Mouse (Mus musculus) testis, postnatal 10 days (tissue): ENCODE measurements at regions not wholly inside any gene's neighbourhood (a gene's known extent, or its start where the extent isn't known, plus 50 kb on each side); places are given as distances from the start of the nearest gene placed in this dataset.
"Not testable (repeated sequence)": the region's sequence is repeated elsewhere in the genome, so short reads cannot be mapped to it uniquely, and the experiment has no call there.

ENCODE experiments used
- DNase-seq: peaks from one replicate; pipeline ENCODE4 v3.0.0; 2021; ENCODE audit warnings: low spot score

DNA sequence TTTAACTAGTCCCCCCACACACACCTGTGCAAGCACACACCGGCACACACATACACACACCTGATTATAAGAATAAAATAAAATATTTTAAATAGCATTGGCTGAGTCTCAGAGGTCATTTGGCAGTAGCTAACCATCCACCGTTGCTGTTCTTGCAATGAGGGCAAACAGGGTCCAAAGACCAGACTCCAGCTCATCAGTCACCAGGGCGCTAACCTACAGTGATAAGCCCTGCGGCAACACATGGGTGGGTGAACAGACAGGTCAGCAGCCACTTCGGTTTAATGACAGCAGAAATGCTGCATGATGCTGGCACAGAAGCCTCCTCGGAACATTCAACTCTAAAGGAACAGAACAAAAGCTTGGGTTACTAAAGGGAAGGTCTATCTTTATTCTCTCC lies 54.9 kb downstream of the Tas2r134 start:
- DNase-seq: no peak

DNA sequence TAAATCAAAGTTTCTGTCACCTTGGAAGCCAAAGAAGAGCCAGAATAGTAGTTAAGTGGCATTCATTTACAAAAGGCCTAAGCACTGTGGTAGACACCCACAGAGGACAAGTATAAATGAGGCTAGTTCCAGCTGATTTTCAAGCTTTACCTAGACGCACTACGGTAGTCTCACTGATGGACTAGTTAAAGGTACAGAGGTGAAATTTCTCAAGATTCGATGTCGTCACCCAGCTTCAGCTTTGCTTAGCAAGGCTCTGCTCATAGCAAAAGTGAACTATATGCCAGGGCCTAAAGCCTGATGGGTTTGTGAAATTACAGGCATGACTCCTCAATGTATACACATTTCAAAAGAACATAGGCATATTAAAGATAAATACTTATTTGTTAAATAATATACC lies 55.4 kb downstream of the Tas2r134 start:
- no peak for DNase-seq

DNA sequence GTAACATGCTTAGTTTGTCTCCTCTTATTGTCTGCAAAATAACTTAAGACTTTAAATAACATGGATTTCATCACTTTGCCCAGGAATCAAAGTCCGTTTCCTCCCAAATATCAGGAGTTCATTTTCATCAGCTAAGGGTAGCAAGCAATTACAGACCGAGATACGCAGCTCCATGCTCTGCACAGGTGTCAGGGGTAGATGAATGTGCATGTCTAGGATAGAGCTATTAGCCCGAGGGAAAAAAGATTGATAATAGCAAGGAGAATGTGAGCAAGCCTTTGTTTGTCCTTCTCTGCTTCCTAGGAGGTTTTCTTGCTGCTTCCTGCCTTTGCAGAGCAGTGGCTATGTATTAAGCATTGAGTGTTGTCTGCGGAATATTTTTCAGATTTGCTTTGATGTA lies 77.8 kb downstream of the Tas2r134 start:
- no peak for DNase-seq

DNA sequence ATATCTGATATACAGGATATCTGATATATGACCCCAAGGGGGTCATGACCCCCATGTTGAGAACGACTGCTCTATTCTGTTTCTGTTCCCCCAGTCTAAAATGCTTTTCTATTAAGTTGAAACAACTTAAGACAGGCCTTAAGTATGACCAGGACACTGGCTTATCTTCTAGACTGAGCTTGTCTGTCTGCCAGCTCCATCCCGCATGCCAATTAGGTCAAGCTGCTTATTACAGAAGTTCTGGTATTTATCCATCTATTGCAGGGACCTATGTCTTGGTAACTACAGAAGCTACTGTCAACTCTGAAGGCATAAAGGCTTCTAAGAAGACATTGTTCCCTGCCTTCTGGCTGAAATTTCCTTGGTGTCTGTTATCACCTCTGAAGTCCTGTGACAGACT lies 81.4 kb downstream of the Tas2r134 start:
- no peak for DNase-seq

DNA sequence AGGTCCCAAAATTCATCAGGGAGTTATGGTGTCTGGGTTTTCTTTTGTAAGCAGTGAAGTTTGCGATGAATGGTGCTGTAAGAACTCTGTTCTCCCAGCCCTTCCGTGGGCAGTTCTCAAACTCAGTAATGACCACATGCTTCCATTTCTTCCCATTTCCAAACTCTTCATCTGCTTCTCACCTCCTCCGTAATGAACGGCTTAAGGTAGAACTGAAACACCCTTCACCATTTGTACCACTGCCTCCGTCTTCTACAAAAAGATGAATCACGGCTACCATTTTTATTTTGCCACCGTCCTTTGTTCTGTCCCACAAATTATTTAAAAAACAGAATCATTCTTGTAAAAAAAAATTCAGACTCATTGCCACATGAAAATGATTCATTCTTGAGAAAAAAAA lies 85.3 kb downstream of the Tas2r134 start:
- no peak for DNase-seq

DNA sequence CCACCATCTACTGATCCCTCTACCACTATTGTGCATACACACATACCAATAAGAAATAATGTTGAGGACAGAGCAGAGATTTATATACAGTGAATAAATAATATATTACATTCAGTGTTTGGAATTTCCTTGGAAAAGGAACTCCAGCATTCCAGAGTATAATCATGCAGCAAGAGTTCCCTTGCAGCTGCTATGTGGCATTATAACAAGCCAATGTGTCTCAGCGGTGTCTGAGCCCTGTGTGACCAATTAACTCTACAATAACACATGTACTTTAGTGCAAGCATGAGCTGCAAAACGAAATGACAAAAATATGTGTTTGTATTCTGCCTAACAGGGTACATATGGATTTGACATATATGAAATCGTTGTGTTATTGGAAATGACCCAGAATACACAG lies 103.5 kb downstream of the Tas2r134 start:
- no peak for DNase-seq

DNA sequence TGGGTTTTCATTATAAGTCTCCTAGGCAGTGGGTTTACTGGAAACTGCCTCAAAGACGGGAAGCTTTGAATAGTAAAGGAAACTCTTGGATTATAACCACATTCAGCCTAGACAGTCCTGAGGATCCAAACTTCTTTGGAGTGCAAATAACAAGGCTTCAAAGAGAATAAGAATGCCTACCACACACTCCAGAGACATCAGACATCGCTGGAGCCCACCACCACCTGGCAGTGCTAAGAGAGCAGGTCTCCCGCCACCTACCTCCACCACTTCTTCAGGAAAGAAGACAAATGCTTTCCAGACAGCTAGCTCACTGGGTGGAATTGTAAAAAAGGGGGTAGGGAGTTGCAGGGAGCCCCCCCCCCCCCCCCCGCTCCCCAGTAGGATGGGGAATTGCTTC lies 104.4 kb downstream of the Tas2r134 start:
- DNase-seq: no peak

DNA sequence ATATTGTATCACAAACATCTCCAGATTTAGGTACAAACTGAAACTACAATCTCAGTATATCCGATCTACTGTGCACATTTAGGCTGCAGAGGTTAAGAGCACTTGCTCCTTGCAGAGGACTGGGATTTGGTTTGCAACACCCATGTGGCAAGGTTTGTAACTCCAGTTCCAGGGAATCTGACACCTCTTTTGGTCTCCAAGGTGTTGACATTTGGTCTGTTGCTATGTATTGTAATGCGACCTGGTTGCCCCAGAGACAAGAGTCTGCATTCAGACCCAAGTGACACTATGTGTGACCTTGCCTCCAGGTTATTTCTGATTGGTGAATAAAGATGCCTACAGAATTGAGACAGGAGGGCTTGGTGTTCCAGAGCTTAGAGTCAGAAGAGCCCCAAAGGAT lies 105.0 kb downstream of the Tas2r134 start:
- DNase-seq: no peak

DNA sequence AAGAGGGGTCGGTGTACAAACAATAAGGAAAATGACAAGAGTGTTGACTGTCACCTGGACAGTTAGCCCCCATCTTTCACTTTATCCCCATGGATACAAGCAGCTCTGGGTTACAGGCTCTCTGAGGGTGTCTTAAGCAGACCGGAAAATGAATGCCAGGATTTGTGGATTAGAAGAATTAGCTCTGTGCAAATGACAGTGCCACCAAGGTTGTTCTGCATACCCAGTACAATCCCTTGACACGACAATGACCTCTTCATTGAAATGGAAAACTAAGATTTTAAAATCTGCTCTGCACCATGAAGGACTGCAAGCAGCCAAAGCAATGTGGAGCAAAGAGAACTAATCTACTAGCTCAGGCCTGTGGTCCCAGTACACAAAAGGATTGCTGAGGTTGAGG lies 105.9 kb downstream of the Tas2r134 start:
- DNase-seq: no peak

DNA sequence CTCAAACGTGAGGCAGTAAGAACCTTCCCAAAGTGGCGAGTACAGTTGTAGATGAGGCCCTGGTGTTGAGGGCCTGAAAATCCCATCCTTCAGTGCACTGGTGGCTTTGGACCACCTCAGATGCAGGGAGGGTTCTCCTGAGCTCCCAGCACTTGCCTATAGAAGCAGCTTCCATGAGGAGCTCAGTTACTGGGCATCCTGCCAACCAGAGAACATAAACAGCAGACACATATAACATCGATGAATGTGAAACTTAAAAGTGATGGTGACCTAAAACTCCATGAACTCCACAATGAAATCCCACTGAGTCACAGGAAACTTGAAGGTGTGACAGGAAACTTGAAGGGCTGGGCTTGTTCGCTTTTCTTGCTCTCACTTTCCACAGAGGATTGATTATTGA lies 109.1 kb downstream of the Tas2r134 start:
- DNase-seq: no peak

DNA sequence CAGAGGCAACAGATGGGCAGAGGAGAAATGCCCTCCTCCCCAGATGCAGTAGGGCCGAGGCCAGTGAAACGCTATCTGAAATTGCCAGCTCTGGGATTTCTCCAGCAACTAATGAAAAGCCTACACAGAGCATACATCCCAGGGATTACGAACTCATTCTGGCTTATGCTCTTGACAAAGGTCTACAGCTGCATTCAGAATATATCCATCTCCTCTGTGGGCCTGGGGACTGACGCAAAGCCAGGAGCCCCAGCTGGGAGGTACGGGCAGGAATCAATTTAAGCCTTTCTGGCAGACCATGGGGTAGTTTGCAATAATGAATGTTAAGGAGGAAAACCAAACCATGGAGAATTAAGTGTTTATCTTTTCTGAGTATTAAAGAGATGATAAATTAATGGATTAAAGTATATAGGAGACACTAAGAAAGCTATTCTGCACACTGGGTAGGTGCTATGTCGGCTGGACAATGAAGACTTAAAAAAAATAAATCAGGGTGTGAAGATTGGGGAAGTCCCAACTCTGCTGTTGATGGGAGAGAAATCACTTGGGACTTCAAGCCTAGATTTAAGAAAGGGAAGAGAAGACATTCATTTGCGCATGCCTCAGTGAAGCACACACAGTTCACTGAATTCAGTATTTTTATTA lies 120.5 kb downstream of the Tas2r134 start:
- no peak for DNase-seq

DNA sequence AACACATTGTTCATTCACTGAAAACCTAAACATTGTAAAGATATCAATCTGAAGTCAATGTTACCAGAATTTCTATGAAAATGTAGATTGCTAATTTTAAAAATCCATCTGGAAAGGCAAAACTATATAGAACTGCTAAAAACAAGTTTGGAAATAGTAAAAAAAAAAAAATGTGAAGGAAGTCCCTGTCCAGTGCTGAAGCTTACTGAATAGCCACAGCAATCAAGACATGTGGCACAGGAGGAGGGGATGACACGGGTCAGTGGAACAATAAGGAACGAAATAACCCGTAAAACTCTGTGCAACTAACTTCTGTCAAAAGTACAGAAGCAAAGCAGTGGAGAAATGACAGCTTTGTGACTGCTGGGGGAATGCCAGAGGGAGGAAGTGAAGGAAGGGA lies 121.9 kb downstream of the Tas2r134 start:
- no peak for DNase-seq

DNA sequence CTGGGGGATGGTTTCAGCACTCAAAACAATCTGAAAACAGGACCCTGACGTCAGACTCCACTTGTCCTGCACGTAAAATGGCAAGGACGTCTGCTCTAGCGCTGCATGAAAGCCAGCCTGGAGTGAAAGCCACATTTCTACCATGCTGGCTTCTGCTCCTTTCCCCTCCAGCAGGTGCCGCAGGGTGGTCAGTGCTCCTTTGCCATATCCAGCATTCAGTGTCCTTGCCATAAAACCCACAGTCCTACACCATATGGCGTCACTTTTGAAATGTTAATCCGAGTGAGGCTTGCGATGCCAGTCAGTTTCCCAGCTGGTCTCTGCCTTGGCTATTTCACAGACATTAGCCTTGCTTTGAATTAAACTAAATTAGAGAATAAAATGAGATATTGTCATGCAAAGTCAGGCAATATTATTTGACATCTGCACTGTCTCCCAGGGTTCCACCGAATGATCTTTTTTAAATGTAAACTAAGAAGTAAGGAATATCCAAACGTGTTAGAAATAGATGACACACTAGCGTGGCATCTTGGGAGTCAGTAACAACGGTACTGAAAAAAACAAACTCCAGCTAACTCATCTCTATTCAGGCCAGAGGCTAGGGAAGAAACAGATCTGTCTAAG lies 125.7 kb downstream of the Tas2r134 start:
- DNase-seq: no peak

DNA sequence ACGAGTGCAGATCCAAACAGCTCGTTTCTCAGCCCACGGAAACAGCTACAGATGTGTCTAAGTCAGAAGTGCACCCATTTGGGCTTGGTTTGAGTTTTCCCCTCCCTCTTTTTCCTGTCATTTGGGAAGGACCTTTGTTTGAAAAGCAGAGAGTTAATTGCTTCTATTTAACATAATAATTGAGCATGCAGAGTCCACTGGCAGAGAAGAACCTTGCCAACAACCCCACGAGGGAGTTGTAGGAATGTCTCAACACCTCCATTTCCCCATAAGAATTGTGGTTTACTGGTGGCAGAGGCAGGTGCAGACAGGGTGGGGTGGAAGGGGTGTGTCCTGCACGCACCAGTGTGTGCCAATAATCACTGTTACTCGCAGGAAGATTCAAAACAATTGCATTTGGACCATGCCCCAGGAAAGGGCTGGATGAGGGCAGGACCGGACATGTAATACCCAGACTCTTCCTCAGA lies 126.3 kb downstream of the Tas2r134 start:
- no peak for DNase-seq

DNA sequence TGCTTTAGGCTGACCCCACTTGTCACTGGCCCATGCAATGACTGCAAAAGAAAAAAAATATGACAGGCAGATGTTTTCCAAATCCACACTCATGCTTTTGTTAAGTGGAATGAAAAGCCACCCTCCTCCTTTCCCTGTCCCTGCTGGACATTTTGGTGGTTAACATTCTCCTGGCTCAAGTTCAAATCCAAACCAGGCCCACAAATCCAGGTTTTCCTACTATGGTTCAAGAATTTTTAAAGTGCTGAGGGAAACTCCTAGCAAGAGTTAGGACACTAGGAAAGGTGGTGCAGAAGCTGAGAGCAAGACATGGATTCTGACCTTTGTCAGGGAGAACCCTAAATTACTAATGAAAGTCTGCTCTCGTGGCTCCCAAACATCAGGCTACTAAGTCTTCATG lies 130.1 kb downstream of the Tas2r134 start:
- DNase-seq: no peak

DNA sequence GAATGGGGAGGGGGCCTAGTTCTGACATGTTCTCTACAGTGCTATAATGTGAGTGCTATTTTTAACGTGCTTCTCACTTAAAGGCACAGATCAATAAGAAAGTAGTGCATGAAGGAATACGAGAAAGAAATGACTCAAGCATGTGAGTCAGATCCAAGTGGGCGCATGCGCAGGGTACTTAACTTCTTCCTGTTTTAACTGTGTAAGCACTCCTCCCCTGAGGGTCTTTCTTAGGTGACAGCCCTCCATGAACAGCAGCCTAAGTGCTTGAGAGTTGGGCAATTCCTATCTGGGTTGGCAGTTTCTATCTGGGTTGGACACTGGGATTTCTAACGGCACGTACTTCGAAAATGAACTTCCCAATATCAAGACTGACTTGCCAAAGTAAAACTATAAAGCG lies 130.8 kb downstream of the Tas2r134 start:
- DNase-seq: no peak

DNA sequence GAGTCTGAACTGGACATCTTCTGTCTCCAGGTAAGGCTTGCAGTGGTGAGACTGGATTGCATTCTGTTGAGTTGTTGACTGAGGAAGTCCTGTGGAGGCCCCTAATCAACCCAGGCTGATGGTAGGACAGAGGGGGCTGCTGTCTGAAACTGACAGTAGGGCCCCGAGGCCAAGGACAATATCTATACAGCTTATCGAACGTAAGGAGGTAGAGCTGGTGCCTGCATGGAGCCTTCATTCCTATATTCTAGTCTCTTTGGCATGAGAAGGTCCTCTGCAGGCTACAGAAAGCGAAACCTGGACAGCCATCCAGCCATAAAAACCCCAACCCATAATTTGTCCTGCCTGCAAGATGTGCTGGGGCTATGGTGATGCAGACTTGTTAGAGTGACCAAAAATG lies 135.6 kb downstream of the Tas2r134 start:
- no peak for DNase-seq

DNA sequence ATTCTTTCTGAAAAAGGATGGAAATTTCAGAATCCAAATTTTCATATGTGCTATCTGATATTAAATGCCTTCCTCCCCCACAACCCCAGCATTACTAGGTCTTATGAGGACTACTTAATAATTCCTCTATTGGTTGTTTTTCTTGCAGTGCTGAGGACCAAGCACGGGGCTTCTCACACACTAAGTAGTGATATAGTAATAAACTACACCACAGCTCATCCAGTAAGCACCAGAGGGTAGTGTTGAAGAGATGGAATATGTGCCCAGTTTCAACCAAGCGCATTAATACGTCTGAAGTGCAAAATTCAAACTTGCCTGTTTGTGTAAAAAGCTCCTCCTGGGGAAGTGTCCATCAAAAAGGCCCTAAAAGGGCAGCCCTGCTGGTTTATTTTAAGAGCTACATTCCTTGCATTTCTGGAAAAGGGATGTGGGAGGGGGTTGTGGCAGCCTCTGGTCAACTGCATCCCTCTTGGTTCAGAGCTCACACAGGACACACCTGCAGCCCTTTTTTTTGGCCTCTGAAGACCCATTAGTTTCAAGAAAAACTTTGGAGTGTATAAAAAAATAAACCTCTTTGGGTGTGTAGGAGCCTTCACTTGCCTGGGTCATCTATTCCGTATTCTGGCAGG lies 140.3 kb downstream of the Tas2r134 start:
- no peak for DNase-seq

DNA sequence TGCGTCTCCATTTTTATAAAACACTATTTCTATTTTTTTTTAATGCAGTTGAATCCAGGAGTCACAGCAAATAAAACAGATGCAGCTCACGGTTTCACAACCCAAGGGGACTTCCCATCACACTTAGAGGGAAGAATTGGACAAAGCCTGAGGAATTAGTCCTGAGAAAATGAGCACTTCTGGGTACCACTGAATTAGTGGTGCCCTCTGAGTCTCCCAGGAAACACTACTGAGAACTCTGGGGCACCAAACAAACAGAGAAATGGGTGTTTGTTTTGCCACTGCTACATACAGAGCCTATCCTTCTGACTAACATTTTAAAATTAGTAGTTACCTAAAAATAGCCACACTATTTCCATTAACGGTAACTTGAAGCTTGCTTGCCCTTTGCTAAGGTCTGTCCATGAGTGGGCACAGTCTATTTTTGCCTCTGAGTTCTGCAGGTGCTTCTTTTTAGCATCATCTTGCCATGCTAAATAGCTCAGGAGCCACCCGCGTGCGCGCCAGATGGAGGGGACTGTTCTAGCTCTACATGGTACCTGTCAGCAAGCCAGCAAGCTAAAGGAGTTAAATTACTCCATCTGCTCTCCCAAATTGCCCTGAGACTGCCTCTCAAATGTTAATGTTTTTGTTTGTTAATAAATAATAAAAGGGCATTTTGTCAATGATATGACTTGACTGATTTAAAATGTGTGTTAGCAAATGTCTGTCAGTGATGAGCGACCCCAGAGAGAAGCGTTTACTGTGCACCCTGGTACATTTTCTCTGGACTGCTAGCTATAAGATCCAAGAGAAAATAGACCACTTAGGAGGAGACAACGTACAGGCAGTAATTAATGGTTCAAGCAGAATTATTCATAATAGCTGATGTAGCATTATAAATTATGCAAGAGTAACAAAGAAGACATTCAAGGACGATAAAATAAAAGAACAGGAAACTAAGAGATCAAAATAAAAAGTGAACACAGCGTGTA lies 141.3 kb downstream of the Tas2r134 start:
- DNase-seq: no peak

DNA sequence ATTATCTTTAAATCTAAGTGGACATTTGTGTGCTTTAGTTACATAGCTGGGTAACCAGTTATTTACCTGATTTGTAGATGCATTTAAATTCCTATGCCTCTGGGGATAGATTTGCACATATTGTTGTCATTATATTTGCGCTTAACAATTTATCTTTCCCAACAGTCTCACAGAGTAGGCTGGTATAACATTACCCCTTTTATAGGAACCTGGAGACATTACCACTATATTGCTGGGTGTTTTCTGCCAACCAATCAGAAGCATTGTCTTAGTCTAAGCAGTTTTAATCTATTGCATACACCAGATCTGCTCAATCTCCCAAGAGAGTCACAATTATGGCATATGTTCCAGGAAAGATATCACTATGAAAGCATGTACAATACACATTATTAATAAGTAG lies 149.8 kb downstream of the Rbm43 start:
- no peak for DNase-seq

DNA sequence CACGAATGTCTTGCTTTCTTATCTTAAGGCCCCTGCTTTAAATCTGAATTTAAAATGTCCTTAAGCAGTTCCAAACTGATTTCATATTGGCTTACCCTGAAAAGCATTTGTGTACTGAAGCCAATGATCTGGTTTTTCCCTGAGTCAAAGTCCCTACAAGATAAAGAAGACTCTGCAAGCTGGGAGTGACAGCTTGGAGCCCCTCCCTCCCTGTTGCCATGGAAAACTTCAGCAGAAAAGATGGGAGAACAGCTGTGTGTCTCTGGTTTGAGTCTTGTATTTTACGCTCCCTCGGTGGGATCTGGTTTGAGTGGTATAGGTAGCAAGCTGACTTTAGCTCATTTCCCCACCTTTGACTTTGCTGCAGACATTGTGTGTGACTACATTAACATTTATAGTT lies 146.1 kb downstream of the Rbm43 start:
- DNase-seq: no peak

DNA sequence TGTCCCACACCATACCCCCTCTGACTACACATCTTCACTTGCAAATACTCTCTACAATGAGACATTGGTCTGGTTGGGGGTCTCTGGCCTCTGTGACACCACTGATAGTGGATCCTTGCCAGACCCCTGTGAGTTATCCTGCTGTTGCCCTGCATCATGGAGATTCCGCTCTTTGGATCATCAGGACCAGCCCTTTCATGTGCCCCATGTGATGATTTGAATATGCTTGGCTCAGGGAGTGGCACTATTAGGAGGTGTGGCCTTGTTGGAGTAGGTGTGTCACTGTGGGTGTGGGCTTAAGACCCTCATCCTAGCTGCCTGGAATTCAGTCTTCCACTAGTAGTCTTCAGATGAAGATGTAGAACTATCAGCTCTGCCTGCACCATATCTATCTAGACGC lies 141.7 kb downstream of the Rbm43 start:
- DNase-seq: not testable (repeated sequence)

DNA sequence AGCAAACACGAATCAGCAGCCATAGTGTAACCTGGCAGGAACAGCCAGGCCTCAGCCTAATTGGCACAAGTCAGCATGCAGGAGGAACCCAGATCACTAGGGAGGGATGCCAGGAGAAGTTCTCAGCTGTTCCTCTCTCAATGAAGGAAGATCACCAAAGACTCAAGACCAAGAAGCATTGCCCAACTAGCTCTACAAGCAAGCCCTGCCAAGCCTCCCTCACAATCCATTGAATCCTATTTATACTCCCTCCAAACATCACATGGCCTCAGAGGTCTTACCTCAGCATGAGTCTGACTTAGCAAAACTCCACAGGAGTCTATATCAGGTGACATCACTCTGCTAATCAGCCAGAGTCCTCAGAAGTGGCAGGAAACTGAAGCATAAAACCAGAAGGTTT lies 135.1 kb downstream of the Rbm43 start:
- no peak for DNase-seq
